Mouse (Mus musculus): ENCODE data around the gene Ciapin1. TPM values are rescaled to one million over a fixed set of nuclear protein-coding genes. Genes with fewer than 3 reads are reported as not detected.
A peak's percentile ranks its signal among the peaks of the same experiment; 100 is the strongest.

Gene Ciapin1
- total and polyA plus RNA-seq, 3 experiments, result 122 to 263 TPM; not detected in 1

GRCm38 (mm10) chr8:94857346-94858173 is 19.4 kb upstream of the Ciapin1 start, which contains the start of gene Polr2c:
Gene Polr2c, plus strand, starts transcription at chr8:94857450.
- peak within 1 kb of the TSS; percentile 94 for H3K9ac ChIP-seq (ENCODE audit: control insufficient read depth, low read depth, low read length, poor library complexity, severe bottlenecking)
- peak within 1 kb of the TSS; percentile 35 for H3K27ac ChIP-seq (ENCODE audit: control insufficient read depth, low read depth, low read length)
- peaks cover 17% of the 10 kb centered on the region for H3K79me2 ChIP-seq (ENCODE audit: control insufficient read depth, insufficient read depth, low read length, poor library complexity)
- peaks cover 1 to 10% of the 10 kb centered on the region in 2 experiments; a peak in 3 of 4 replicates for H3K36me3 ChIP-seq (ENCODE audit: control insufficient read depth in 1 of 2, insufficient read depth in 2 of 2, low read length in 2 of 2)
- peak; percentile 91 for DNase-seq (ENCODE audit: low read depth, low spot score)
- H3K27me3 ChIP-seq (ENCODE audit: control insufficient read depth in 1 of 2, insufficient read depth in 2 of 2, low read length in 2 of 2), result no peaks in the 10 kb centered on the region
- H3K4me3 ChIP-seq (ENCODE audit: control insufficient read depth in 1 of 2, insufficient read depth in 1 of 2, low read depth in 2 of 2, low read length in 2 of 2), result peak within 1 kb of the TSS; percentile 90 to 97
- no peaks in the 10 kb centered on the region for H3K4me1 ChIP-seq (ENCODE audit: control insufficient read depth in 1 of 2, insufficient read depth in 2 of 2, low read length in 2 of 2)
- H3K9me3 ChIP-seq (replicated peaks; ENCODE audit: insufficient read depth, low read length), result no peaks in the 10 kb centered on the region
- TF ChIP-seq TCF12 (IDR thresholded peaks at IDR 0.05; ENCODE audit: low read depth, low read length), result peak; percentile 59
- TF ChIP-seq TAL1 (IDR thresholded peaks at IDR 0.05; ENCODE audit: low read length), result no peak
- peak; percentile 63 for TF ChIP-seq SIN3A (IDR thresholded peaks at IDR 0.05; ENCODE audit: low read length)
- peak; percentile 0; the same call in 1 of the 2 replicates for TF ChIP-seq CHD1 (IDR thresholded peaks at IDR 0.05; ENCODE audit: low read depth, low read length)
- peak; percentile 50; the same call in 1 of the 2 replicates for TF ChIP-seq POLR2AphosphoS2 (IDR thresholded peaks at IDR 0.05; ENCODE audit: low read length)
- TF ChIP-seq MAFK (IDR thresholded peaks at IDR 0.05; ENCODE audit: borderline replicate concordance, low read depth, low read length), result peak; percentile 28; the same call in 1 of the 2 replicates
- TF ChIP-seq UBTF (IDR thresholded peaks at IDR 0.05; ENCODE audit: borderline replicate concordance, insufficient read depth, low read depth, low read length), result no peak
- peak; percentile 5; the same call in 1 of the 2 replicates for TF ChIP-seq ETS1 (IDR thresholded peaks at IDR 0.05; ENCODE audit: low read depth, low read length)
- TF ChIP-seq CTCF (IDR thresholded peaks at IDR 0.05 in 2 of 3, conservative IDR thresholded peaks at IDR 0.05 in 1 of 3; ENCODE audit: control insufficient read depth in 1 of 3, insufficient read depth in 1 of 3, low read depth in 2 of 3, low read length in 3 of 3, poor library complexity in 1 of 3, severe bottlenecking in 1 of 3), result peak; percentile 79 to 94 (median 85)
- no peak for TF ChIP-seq ZC3H11A (IDR thresholded peaks at IDR 0.05; ENCODE audit: low read depth, low read length)
- no peak for TF ChIP-seq ZNF384 (IDR thresholded peaks at IDR 0.05; ENCODE audit: low read depth, low read length)
- peak; percentile 52; the same call in 1 of the 2 replicates for TF ChIP-seq GABPA (IDR thresholded peaks at IDR 0.05; ENCODE audit: low read depth, low read length)
- no peak for TF ChIP-seq USF1 (IDR thresholded peaks at IDR 0.05; ENCODE audit: low read depth, low read length)
- TF ChIP-seq MXI1 (IDR thresholded peaks at IDR 0.05; ENCODE audit: low read depth, low read length), result no peak; the same call in 1 of the 2 replicates
- TF ChIP-seq MAZ (IDR thresholded peaks at IDR 0.05; ENCODE audit: low read depth, low read length), result no peak
- peak; percentile 67; the same call in 1 of the 2 replicates for TF ChIP-seq E2F4 (IDR thresholded peaks at IDR 0.05; ENCODE audit: borderline replicate concordance, low read depth, low read length)
- no peak for TF ChIP-seq MYB (IDR thresholded peaks at IDR 0.05; ENCODE audit: low read depth, low read length)
- TF ChIP-seq HCFC1 (IDR thresholded peaks at IDR 0.05; ENCODE audit: low read depth, low read length), result peak; percentile 90
- TF ChIP-seq TBP (IDR thresholded peaks at IDR 0.05; ENCODE audit: low read depth, low read length), result 0 out of 2 replicates have a peak, but pooled peaks have one; percentile 72
- no peak for TF ChIP-seq USF2 (IDR thresholded peaks at IDR 0.05; ENCODE audit: borderline replicate concordance in 1 of 2, insufficient read depth in 1 of 2, low read depth in 1 of 2, low read length in 2 of 2)
- no peak for TF ChIP-seq EP300 (IDR thresholded peaks at IDR 0.05; ENCODE audit: low read depth in 1 of 2, low read length in 2 of 2)
- TF ChIP-seq RCOR1 (IDR thresholded peaks at IDR 0.05; ENCODE audit: low read depth, low read length), result no peak
- TF ChIP-seq NRF1 (IDR thresholded peaks at IDR 0.05; ENCODE audit: insufficient read depth, low read depth, low read length, poor library complexity, severe bottlenecking), result peak; percentile 82
- TF ChIP-seq JUND (IDR thresholded peaks at IDR 0.05; ENCODE audit: low read depth, low read length), result no peak
- TF ChIP-seq POLR2A (IDR thresholded peaks at IDR 0.05; ENCODE audit: control insufficient read depth in 1 of 2, insufficient read depth in 1 of 2, low read depth in 1 of 2, low read length in 2 of 2, poor library complexity in 1 of 2), result peak; percentile 81 to 85
- no peak for TF ChIP-seq MEF2A (IDR thresholded peaks at IDR 0.05; ENCODE audit: extremely low read depth, insufficient replicate concordance, low read depth, low read length, poor library complexity, severe bottlenecking)
- TF ChIP-seq MAX (IDR thresholded peaks at IDR 0.05; ENCODE audit: low read length), result no peak
- TF ChIP-seq RAD21 (IDR thresholded peaks at IDR 0.05; ENCODE audit: low read depth, low read length), result no peak
- no peak for TF ChIP-seq MYC (IDR thresholded peaks at IDR 0.05; ENCODE audit: low read depth, low read length)
- peak; percentile 80 for TF ChIP-seq NELFE (IDR thresholded peaks at IDR 0.05; ENCODE audit: low read depth, low read length)
- TF ChIP-seq ELF1 (IDR thresholded peaks at IDR 0.05; ENCODE audit: low read depth, low read length), result peak; percentile 88
- TF ChIP-seq KAT2A (conservative IDR thresholded peaks at IDR 0.05; ENCODE audit: low read depth, low read length), result peak; percentile 57; the same call in 1 of the 2 replicates
- TF ChIP-seq CHD2 (IDR thresholded peaks at IDR 0.05; ENCODE audit: low read length), result no peak
- TF ChIP-seq BHLHE40 (IDR thresholded peaks at IDR 0.05; ENCODE audit: borderline replicate concordance, low read depth, low read length), result no peak
- TF ChIP-seq GATA1 (IDR thresholded peaks at IDR 0.05; ENCODE audit: low read depth, low read length), result no peak

All from MEL (cell line).